Mouse (Mus musculus) monocyte, adult 59 days (primary cell): ENCODE results near the gene Hs3st1. TPM values are rescaled to one million over a fixed set of nuclear protein-coding genes. Genes with fewer than 3 reads are reported as not detected.

Experiments used
- total RNA-seq, 2 experiments: library from RNA; stranded (reverse); gene quantifications; one replicate each; pipeline ENCODE4 v1.2.4; 2023

Gene Hs3st1
- not detected for total RNA-seq

DNA sequence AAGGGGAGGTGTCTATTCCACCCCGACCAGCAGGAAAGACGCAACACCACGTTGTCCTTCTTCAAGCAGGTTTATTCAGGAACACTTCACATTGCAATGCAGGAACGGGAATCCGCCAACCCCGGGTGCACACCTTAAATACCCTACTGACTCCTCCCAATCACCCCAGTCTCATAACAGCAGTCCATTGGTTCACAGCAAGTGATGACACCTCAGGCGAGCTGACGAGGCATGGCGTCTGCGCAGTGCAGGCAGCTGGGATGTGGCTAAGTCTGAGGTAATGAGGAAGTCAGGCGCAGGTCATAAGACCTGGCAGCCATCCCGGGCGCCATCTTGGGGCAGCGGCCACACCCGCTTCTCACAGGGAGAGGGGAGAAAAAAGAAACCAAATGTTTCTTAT, at the start of gene Hs3st1:
Gene Hs3st1, minus strand, starts transcription at position 101 of the 400 bp plus-strand sequence.

